Mouse (Mus musculus) midbrain, embryonic 15.5 days (tissue): Measurements from ENCODE around the gene Nrros. TPM values are rescaled to one million over a fixed set of nuclear protein-coding genes. Genes with fewer than 3 reads are reported as not detected.

Experiments used
- ATAC-seq: fragments of 200-750 bp; cut with Nextera tagmentation; replicated peaks from 2 replicates; pipeline ENCODE4 v1.8.0; 2017; ENCODE audit warnings: moderate TSS enrichment
- H3K27ac ChIP-seq: fragments of 300-500 bp; sonication (generic); 2 replicates; pipeline ENCODE4 v1.5.1; 2015; ENCODE audit warnings: mild to moderate bottlenecking, inconsistent platforms
- H3K27me3 ChIP-seq: fragments of 300-500 bp; sonication (generic); replicated peaks from 2 replicates; pipeline ENCODE4 v1.6.1; 2015; ENCODE audit warnings: inconsistent platforms
- H3K36me3 ChIP-seq: fragments of 300-500 bp; sonication (generic); replicated peaks from 2 replicates; pipeline ENCODE4 v1.6.1; 2015; ENCODE audit warnings: inconsistent platforms
- H3K4me1 ChIP-seq: fragments of 300-500 bp; sonication (generic); 2 replicates; pipeline ENCODE4 v1.6.1; 2015; ENCODE audit warnings: inconsistent platforms
- H3K4me2 ChIP-seq: fragments of 300-500 bp; sonication (generic); 2 replicates; pipeline ENCODE4 v1.6.1; 2015; ENCODE audit warnings: inconsistent platforms, mild to moderate bottlenecking, moderate library complexity
- H3K4me3 ChIP-seq: fragments of 300-500 bp; sonication (generic); 2 replicates; pipeline ENCODE4 v1.5.1; 2015; ENCODE audit warnings: mild to moderate bottlenecking, inconsistent platforms
- H3K9ac ChIP-seq: fragments of 300-500 bp; sonication (generic); 2 replicates; pipeline ENCODE4 v1.6.1; 2015; ENCODE audit warnings: mild to moderate bottlenecking, inconsistent platforms
- H3K9me3 ChIP-seq: fragments of 300-500 bp; sonication (generic); 2 replicates; pipeline ENCODE4 v1.6.1; 2016; ENCODE audit warnings: inconsistent platforms
- WGBS: fragments of 180-500 bp; shearing (Covaris S2); methylation state at CpG from one replicate; pipeline ENCODE4 v1.1.7; 2015; ENCODE audit warnings: mixed read lengths; 5-methylcytosine and 5-hydroxymethylcytosine counted together
- polyA plus RNA-seq: library from polyadenylated mRNA; unstranded; fragments of >200 nt; fragmentation: Nextera tagmentation; extraction: Ambion mirVana; gene quantifications from 2 replicates; pipeline ENCODE4 v1.2.1, GENCODE M21; 2015

Nrros gene
- polyA plus RNA-seq, 1 experiment from 2014 or later = 8.6 TPM

- no peak for ATAC-seq
Measured at GRCm38 (mm10) chr16:32157369-32157768, 8.0 kb downstream of the Nrros start.

GRCm38 (mm10) chr16:32156719-32157118 is 8.7 kb downstream of the Nrros start:
- no peak overlapping the region for H3K9ac ChIP-seq
- 65% methylated on average over 3 of the region's 3 CpGs for WGBS
- no peaks in the 10 kb centered on the region for H3K27me3 ChIP-seq
- H3K9me3 ChIP-seq = no peaks in the 10 kb centered on the region
- no peaks in the 10 kb centered on the region for H3K36me3 ChIP-seq
- no peak overlapping the region for H3K27ac ChIP-seq
- no peak overlapping the region for H3K4me3 ChIP-seq
- H3K4me1 ChIP-seq = no peaks in the 10 kb centered on the region
- no peak overlapping the region for H3K4me2 ChIP-seq
- no peak for ATAC-seq

More at GRCm38 (mm10) chr16:32157369-32157768, 8.0 kb downstream of the Nrros start:
- no peaks in the 10 kb centered on the region for H3K36me3 ChIP-seq
- H3K27ac ChIP-seq = no peak overlapping the region
- H3K4me2 ChIP-seq = no peak overlapping the region
- H3K4me3 ChIP-seq = no peak overlapping the region
- H3K4me1 ChIP-seq = no peaks in the 10 kb centered on the region
- no peak overlapping the region for H3K9ac ChIP-seq
- 83% methylated on average over 2 of the region's 2 CpGs for WGBS
- no peaks in the 10 kb centered on the region for H3K9me3 ChIP-seq
- no peaks in the 10 kb centered on the region for H3K27me3 ChIP-seq

GRCm38 (mm10) chr16:32154437-32154836 is 11.0 kb downstream of the Nrros start:
- no peak overlapping the region for H3K4me2 ChIP-seq
- WGBS = 79% methylated on average over 13 of the region's 13 CpGs
- no peaks in the 10 kb centered on the region for H3K36me3 ChIP-seq
- no peak overlapping the region for H3K4me3 ChIP-seq
- no peak for ATAC-seq
- H3K9ac ChIP-seq = no peak overlapping the region
- H3K4me1 ChIP-seq = no peaks in the 10 kb centered on the region
- H3K27me3 ChIP-seq = no peaks in the 10 kb centered on the region
- no peaks in the 10 kb centered on the region for H3K9me3 ChIP-seq
- no peak overlapping the region for H3K27ac ChIP-seq

GRCm38 (mm10) chr16:32153976-32154375 is 11.4 kb downstream of the Nrros start:
- no peak overlapping the region for H3K27ac ChIP-seq
- no peak overlapping the region for H3K9ac ChIP-seq
- H3K4me3 ChIP-seq = no peak overlapping the region
- 81% methylated on average over 1 of the region's 1 CpGs for WGBS
- no peak overlapping the region for H3K4me2 ChIP-seq
- no peaks in the 10 kb centered on the region for H3K4me1 ChIP-seq
- no peaks in the 10 kb centered on the region for H3K27me3 ChIP-seq
- H3K36me3 ChIP-seq = no peaks in the 10 kb centered on the region
- no peaks in the 10 kb centered on the region for H3K9me3 ChIP-seq
- no peak for ATAC-seq

- no peaks in the 10 kb centered on the region for H3K27me3 ChIP-seq
Measured at GRCm38 (mm10) chr16:32147589-32148207, 17.7 kb downstream of the Nrros start.

GRCm38 (mm10) chr16:32144592-32144991 is 20.8 kb downstream of the Nrros start:
- Histone ChIP-seq H3K9me3 (no peaks in the 10 kb centered on the region), H3K4me3 (no peak overlapping the region), H3K36me3 (no peaks in the 10 kb centered on the region), H3K4me2 (no peak overlapping the region), H3K9ac (no peak overlapping the region), H3K4me1 (no peaks in the 10 kb centered on the region), H3K27ac (no peak overlapping the region), H3K27me3 (no peaks in the 10 kb centered on the region)
- 92% methylated on average over 17 of the region's 17 CpGs for WGBS
- ATAC-seq = no peak

More at GRCm38 (mm10) chr16:32147589-32148207, 17.7 kb downstream of the Nrros start:
- 0 out of 2 replicates have a peak, but pooled peaks have one; percentile 30 for ATAC-seq
- 70% methylated on average over 12 of the region's 13 CpGs for WGBS
- Histone ChIP-seq H3K9ac (no peak overlapping the region), H3K36me3 (no peaks in the 10 kb centered on the region), H3K4me2 (peak overlapping the region; percentile 10), H3K27ac (no peak overlapping the region), H3K4me3 (no peak overlapping the region), H3K9me3 (no peaks in the 10 kb centered on the region), H3K4me1 (no peaks in the 10 kb centered on the region)

- Histone ChIP-seq H3K4me2 (no peak overlapping the region), H3K36me3 (no peaks in the 10 kb centered on the region), H3K4me1 (no peaks in the 10 kb centered on the region), H3K9ac (no peak overlapping the region), H3K4me3 (no peak overlapping the region), H3K27me3 (no peaks in the 10 kb centered on the region), H3K27ac (no peak overlapping the region), H3K9me3 (no peaks in the 10 kb centered on the region)
- ATAC-seq = no peak
- WGBS = 95% methylated on average over 15 of the region's 15 CpGs
Measured at GRCm38 (mm10) chr16:32143766-32144165, 21.6 kb downstream of the Nrros start.

GRCm38 (mm10) chr16:32138954-32139353 is 26.4 kb downstream of the Nrros start:
- Histone ChIP-seq H3K9me3 (no peaks in the 10 kb centered on the region), H3K4me1 (no peaks in the 10 kb centered on the region), H3K4me2 (no peak overlapping the region), H3K4me3 (no peak overlapping the region), H3K36me3 (no peaks in the 10 kb centered on the region), H3K27ac (no peak overlapping the region), H3K9ac (no peak overlapping the region), H3K27me3 (no peaks in the 10 kb centered on the region)
- 94% methylated on average over 1 of the region's 1 CpGs for WGBS
- no peak for ATAC-seq

- H3K4me3 ChIP-seq = no peak overlapping the region
- H3K9ac ChIP-seq = no peak overlapping the region
- no peaks in the 10 kb centered on the region for H3K36me3 ChIP-seq
- H3K27me3 ChIP-seq = no peaks in the 10 kb centered on the region
- no peak overlapping the region for H3K4me2 ChIP-seq
- H3K9me3 ChIP-seq = no peaks in the 10 kb centered on the region
- no peak for ATAC-seq
- H3K27ac ChIP-seq = no peak overlapping the region
- no peaks in the 10 kb centered on the region for H3K4me1 ChIP-seq
- 84% methylated on average over 7 of the region's 7 CpGs for WGBS
Measured at GRCm38 (mm10) chr16:32135842-32136357, 29.5 kb downstream of the Nrros start.

- Histone ChIP-seq H3K27ac (no peak overlapping the region), H3K4me2 (no peak overlapping the region), H3K27me3 (no peaks in the 10 kb centered on the region), H3K4me3 (no peak overlapping the region), H3K36me3 (no peaks in the 10 kb centered on the region), H3K9ac (no peak overlapping the region), H3K4me1 (no peaks in the 10 kb centered on the region), H3K9me3 (no peaks in the 10 kb centered on the region)
- ATAC-seq = no peak
- 85% methylated on average over 3 of the region's 3 CpGs for WGBS
Measured at GRCm38 (mm10) chr16:32133148-32133547, 32.2 kb downstream of the Nrros start.

GRCm38 (mm10) chr16:32130190-32130826 is 35.1 kb downstream of the Nrros start:
- H3K27me3 ChIP-seq = no peaks in the 10 kb centered on the region
- H3K4me1 ChIP-seq = no peaks in the 10 kb centered on the region
- ATAC-seq = no peak
- H3K4me2 ChIP-seq = no peak overlapping the region
- H3K4me3 ChIP-seq = no peak overlapping the region
- WGBS = 78% methylated on average over 16 of the region's 16 CpGs
- H3K9ac ChIP-seq = no peak overlapping the region
- H3K9me3 ChIP-seq = no peaks in the 10 kb centered on the region
- H3K36me3 ChIP-seq = no peaks in the 10 kb centered on the region
- H3K27ac ChIP-seq = no peak overlapping the region

- H3K4me3 ChIP-seq = no peak overlapping the region
- ATAC-seq = no peak
- no peaks in the 10 kb centered on the region for H3K27me3 ChIP-seq
- no peak overlapping the region for H3K9ac ChIP-seq
- no peaks in the 10 kb centered on the region for H3K4me1 ChIP-seq
- H3K4me2 ChIP-seq = no peak overlapping the region
- no peaks in the 10 kb centered on the region for H3K36me3 ChIP-seq
- H3K27ac ChIP-seq = no peak overlapping the region
- H3K9me3 ChIP-seq = no peaks in the 10 kb centered on the region
- 83% methylated on average over 20 of the region's 20 CpGs for WGBS
Measured at GRCm38 (mm10) chr16:32129449-32130189, 35.8 kb downstream of the Nrros start.
